Mouse (Mus musculus): ENCODE data around the gene Fcer1a. TPM values are rescaled to one million over a fixed set of nuclear protein-coding genes. Genes with fewer than 3 reads are reported as not detected.

The Fcer1a gene
- polyA plus RNA-seq, 2 experiments: 0.09 to 0.33 TPM

- no peak for DNase-seq (ENCODE audit: low read depth in 3 of 3, low spot score in 3 of 3)
- H3K4me1 ChIP-seq (replicated peaks; ENCODE audit: control insufficient read depth in 2 of 2, insufficient read depth in 2 of 2, low read length in 1 of 2): no peaks in the 10 kb centered on the region
- TF ChIP-seq CTCF (IDR thresholded peaks at IDR 0.05; ENCODE audit: low read depth) (no peak), EP300 (IDR thresholded peaks at IDR 0.05; ENCODE audit: low read depth) (no peak)
- no peak for ATAC-seq (ENCODE audit: insufficient read depth)
- no peaks in the 10 kb centered on the region for H3K9me3 ChIP-seq (ENCODE audit: control insufficient read depth, low read length)
- no peak overlapping the region for H3K27ac ChIP-seq
- H3K9ac ChIP-seq (replicated peaks): no peak overlapping the region
- H3K4me3 ChIP-seq (ENCODE audit: insufficient read depth in 1 of 2, low read depth in 2 of 2, low read length in 2 of 2): no peak overlapping the region
- H3K27me3 ChIP-seq (ENCODE audit: control insufficient read depth, insufficient read depth, low read length): no peaks in the 10 kb centered on the region
- no peak overlapping the region for H3K4me2 ChIP-seq (ENCODE audit: low read depth)
- H3K36me3 ChIP-seq (replicated peaks; ENCODE audit: control insufficient read depth, insufficient read depth, low read depth): no peaks in the 10 kb centered on the region
These were observed 52.7 kb downstream of the Fcer1a start for GRCm38 (mm10) chr1:173174154-173174842.

Other genes with a start within 250 kb of the Fcer1a start
- not detected in 2 replicates for gene Olfr1408, start 89.8 kb downstream of the Fcer1a start, polyA plus RNA-seq (2012; rRNA removed)
- not detected in 2 replicates for gene Olfr1408, start 89.8 kb downstream of the Fcer1a start, polyA plus RNA-seq (2014; fragmentation: Nextera tagmentation; extraction: Ambion mirVana)
- not detected in 2 replicates for gene Olfr1406, start 36.6 kb downstream of the Fcer1a start, polyA plus RNA-seq (2012; rRNA removed)
- gene Olfr1406, start 36.6 kb downstream of the Fcer1a start, polyA plus RNA-seq (2014; fragmentation: Nextera tagmentation; extraction: Ambion mirVana): not detected in 2 replicates
- gene Olfr218, start 29.4 kb downstream of the Fcer1a start, polyA plus RNA-seq (2012; rRNA removed): not detected in 2 replicates
- not detected in 2 replicates for gene Olfr218, start 29.4 kb downstream of the Fcer1a start, polyA plus RNA-seq (2014; fragmentation: Nextera tagmentation; extraction: Ambion mirVana)
- gene Olfr1404, start 14.8 kb downstream of the Fcer1a start, polyA plus RNA-seq (2012; rRNA removed): not detected in 2 replicates
- not detected in 2 replicates for gene Olfr1404, start 14.8 kb downstream of the Fcer1a start, polyA plus RNA-seq (2014; fragmentation: Nextera tagmentation; extraction: Ambion mirVana)
- not detected in 2 replicates for gene Olfr418, start 38.8 kb upstream of the Fcer1a start, polyA plus RNA-seq (2012; rRNA removed)
- gene Olfr418, start 38.8 kb upstream of the Fcer1a start, polyA plus RNA-seq (2014; fragmentation: Nextera tagmentation; extraction: Ambion mirVana): not detected in 2 replicates
- not detected in 2 replicates for gene Mptx2, start 50.6 kb upstream of the Fcer1a start, polyA plus RNA-seq (2012; rRNA removed)
- not detected in 2 replicates for gene Mptx2, start 50.6 kb upstream of the Fcer1a start, polyA plus RNA-seq (2014; fragmentation: Nextera tagmentation; extraction: Ambion mirVana)
- 53.0 and 70.6 TPM in 2 replicates for gene Ackr1, start 106.5 kb upstream of the Fcer1a start, polyA plus RNA-seq (2012; rRNA removed)
- 76.9 and 84.9 TPM in 2 replicates for gene Ackr1, start 106.5 kb upstream of the Fcer1a start, polyA plus RNA-seq (2014; fragmentation: Nextera tagmentation; extraction: Ambion mirVana)
- gene Aim2, start 123.7 kb upstream of the Fcer1a start, polyA plus RNA-seq (2012; rRNA removed): 3.2 and 4.4 TPM in 2 replicates
- gene Aim2, start 123.7 kb upstream of the Fcer1a start, polyA plus RNA-seq (2014; fragmentation: Nextera tagmentation; extraction: Ambion mirVana): 1.7 and 3.3 TPM in 2 replicates
- 0.42 and 0.44 TPM in 2 replicates for gene Cadm3, start 140.5 kb upstream of the Fcer1a start, polyA plus RNA-seq (2012; rRNA removed)
- 0.87 and 0.89 TPM in 2 replicates for gene Cadm3, start 140.5 kb upstream of the Fcer1a start, polyA plus RNA-seq (2014; fragmentation: Nextera tagmentation; extraction: Ambion mirVana)

All from liver, embryonic 14.5 days (tissue).